Mouse (Mus musculus) layer of hippocampus, postnatal 36 days (tissue): ENCODE data around the gene Pygm. TPM values are rescaled to one million over a fixed set of nuclear protein-coding genes. Genes with fewer than 3 reads are reported as not detected.
A peak's percentile ranks its signal among the peaks of the same experiment; 100 is the strongest.

Source experiments
- DNase-seq, 2 experiments: peaks; one replicate each; pipeline ENCODE4 v3.0.0; 2022
- total RNA-seq, 2 experiments: library from RNA; stranded (reverse); gene quantifications; 2 replicates each; pipeline ENCODE4 v1.2.3; 2021

Gene Pygm
- total RNA-seq, 2 experiments from 2014 or later = 18.3 to 22.1 TPM

GRCm38 (mm10) chr19:6412798-6413197, 28.6 kb downstream of the Pygm start:
- DNase-seq = no peak

- no peak for DNase-seq
These were observed 31.3 kb downstream of the Pygm start for GRCm38 (mm10) chr19:6415454-6415853.

- DNase-seq = peak in 1 of 2 experiments; percentile 54
These were observed 32.0 kb downstream of the Pygm start for GRCm38 (mm10) chr19:6416124-6416770.

DNA sequence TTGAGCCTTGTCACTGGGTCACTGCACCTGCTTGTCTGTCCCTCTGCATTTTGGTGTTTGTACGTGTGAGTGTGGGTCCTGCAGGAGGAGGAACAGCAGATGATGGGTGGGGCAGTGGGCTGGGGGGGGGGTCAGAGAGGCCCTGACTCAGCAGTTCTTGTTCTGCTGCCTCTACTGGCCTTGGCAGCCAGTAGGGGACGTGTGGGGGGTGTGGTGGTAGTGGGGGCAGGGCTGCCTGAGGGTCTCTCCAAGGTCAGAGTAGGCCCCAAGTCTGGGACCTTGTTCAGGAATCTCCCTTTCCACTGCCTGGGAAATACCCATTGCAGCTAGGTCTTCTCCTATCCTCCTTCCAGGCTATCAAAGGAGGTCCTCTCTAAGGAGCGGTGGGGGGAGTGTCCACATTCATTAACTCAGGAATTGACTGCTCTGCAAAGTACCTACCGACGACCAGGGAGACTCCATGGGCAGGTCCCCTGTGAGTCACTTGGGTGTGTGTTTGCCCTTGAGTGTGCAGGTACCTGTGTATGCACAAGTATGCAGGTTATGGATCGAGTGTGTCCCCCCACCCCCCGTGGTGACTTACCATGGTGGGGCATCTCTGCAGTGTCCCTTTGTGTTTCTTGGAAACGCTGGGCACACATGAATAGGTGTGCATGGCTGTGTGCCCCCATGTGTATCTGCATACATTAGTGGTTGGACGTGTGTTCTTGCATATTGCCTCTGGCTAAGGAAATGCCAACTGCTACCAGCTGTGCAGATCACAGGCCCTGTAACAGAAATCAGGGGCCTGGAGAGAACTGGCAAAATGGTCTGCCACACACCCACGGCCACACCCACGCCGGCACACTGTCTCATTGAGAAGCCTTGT, 32.9 kb downstream of the Pygm start:
- no peak for DNase-seq

DNA sequence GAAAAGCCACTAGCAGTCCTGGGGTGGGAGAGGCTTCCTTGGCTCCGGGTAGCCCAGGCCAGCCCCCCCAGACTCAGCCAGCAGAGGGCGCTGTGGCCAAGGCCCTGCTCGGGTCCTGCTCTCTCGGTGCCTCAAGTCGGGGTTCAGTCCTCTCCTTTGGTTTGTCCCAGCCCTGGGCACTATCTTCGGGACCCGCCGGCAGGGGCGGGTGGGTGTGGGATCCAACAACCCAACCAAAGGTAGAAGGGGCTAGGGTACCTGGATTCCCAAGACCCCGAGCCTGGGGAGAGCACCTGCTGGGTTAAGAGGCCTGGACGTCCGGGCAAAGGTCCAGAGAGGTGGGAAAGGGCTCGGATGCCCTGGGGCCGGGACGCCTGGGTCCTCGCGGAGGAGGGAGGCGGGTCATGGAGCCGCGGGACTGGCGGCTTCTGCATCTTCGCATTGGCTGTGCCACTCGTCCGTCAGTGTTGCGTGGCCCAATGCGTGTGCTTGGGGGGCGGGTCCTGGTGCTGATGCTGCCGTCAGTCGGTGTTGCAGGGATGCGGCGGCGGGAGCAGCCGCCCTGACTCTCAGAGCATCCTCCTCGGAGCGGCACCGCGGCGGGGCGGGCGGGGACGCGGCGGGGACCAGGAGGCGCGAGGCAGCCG, 34.2 kb downstream of the Pygm start, which contains the start of gene Nrxn2:
Nrxn2 (plus strand) TSS at position 499 of the 647 bp plus-strand sequence.
- DNase-seq = peak; percentile 92 to 93

DNA sequence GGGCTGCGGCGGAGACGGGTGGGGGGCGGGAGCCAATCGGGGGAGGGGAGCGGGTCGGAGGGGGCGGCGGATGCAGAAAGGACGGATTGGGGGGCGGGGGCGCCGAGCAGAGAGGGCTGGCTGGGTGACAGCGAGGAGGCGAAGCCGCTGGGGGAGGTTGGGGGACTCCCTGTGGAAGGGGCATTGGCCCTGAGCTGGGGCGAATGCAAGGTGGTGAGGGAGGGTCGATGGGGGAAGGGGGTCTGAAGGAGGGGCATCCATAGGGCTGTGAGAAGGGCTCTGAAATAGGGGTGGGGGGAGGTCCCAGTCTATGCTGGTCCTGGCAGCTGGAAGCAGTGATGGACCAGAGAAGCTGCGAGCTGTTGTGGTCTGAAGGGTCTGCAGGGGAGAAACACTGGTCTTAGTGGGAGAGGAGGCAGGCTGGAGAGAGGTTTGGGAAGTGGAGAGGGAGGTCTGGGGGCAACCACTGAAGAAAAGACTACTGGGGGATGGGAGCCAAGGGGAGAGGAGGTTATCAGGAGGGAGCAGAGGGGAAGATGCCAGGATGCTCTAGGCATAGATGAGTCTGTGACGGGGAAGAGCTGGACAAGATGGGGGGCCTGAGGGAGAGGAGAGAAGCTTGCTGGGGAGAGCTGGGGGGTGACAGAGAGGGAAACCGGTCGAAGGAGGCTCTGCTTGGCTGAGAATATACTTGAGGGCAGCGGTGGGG, 34.9 kb downstream of the Pygm start:
- no peak for DNase-seq

- DNase-seq = no peak
These were observed 35.7 kb downstream of the Pygm start for GRCm38 (mm10) chr19:6419805-6420310.

GRCm38 (mm10) chr19:6420481-6421210, 36.4 kb downstream of the Pygm start:
- DNase-seq = no peak

GRCm38 (mm10) chr19:6421211-6421590, 37.0 kb downstream of the Pygm start:
- no peak for DNase-seq

DNA sequence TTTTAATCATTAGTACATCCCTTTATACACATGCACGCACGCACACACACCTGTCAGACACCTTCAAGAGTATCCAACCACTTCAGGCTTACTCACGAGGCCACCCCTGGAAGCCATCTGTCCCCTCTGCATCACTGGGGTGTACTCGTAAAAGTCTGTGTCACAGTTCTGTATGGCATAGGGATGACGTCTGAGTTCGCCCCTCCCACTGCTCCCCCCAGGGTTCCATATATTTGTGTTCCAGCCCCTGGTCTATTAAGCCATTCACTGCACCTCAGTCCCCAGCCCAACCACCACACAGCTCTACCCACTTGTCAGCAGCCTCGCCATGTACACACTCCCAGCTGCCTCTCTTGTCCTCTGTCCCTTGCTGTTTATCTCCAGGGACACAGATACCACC, 37.8 kb downstream of the Pygm start:
- no peak for DNase-seq

GRCm38 (mm10) chr19:6423241-6423640, 39.0 kb downstream of the Pygm start:
- peak; percentile 63 to 65 for DNase-seq

DNA sequence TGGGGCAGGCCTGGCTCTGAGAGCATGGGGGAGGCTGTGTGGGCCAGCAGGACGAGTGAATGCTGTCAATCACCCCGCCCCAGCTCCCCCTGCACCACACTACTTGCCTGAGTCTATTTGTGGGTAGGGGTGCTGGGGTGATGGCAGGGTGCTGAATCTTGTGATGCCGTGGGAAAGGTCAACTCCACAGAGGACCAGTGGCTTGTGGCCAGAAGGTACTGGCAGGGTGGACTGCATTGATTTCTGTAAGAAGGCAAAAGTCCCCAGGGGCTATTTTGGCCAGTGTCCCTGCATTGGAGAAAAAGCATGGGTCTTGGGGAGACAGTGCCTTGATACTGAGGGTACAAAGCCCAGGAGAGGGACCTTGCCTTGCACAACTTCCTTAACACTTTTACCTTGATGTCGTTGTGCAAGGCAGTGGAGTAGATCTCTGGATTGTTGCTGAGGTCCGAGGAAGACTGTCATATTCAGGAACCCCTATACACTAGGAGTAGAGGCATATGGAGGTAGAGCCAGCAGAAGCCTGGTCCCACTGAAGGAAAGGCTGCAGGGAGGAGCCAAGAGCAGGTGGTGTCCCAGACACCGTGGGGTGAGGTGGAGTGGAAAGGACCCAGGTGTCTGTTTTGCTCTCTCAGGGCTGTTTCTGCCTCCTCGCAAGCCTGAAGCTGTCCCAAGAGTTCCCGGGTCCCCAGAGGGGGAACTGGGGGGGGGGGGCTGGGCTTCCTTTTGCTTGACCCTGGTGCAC, 40.1 kb downstream of the Pygm start:
- no peak for DNase-seq

- DNase-seq = no peak
These were observed 41.4 kb downstream of the Pygm start for GRCm38 (mm10) chr19:6425595-6425994.

GRCm38 (mm10) chr19:6426703-6427500, 42.7 kb downstream of the Pygm start:
- DNase-seq = no peak

- DNase-seq = no peak
These were observed 43.6 kb downstream of the Pygm start for GRCm38 (mm10) chr19:6427653-6428434.

DNA sequence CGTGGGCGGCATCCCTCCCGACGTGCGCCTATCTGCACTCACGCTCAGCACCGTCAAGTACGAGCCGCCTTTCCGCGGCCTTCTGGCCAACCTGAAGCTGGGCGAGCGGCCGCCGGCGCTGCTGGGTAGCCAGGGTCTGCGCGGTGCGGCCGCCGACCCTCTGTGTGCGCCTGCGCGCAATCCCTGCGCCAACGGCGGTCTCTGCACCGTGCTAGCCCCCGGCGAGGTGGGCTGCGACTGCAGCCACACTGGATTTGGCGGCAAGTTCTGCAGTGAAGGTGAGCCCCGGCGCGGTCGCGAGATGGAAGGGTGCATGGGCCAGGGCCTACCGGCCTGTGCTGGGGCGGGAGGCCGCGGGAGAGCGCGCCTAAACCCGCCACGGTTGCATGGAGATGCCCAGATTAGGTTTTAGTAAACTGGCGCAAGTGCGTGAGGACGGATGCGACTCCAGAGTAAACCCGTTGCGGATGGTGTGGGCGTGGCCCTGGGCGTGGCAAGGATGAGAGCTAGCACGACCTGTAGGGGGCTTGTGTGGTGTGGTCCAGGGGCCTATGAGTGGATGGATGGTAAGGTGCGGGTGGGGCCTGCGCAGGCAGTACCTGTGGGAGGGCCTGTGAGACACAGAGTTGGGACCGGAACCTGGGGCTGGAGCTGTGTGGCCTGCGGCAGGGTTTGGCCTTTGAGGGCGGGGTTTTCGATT, 44.5 kb downstream of the Pygm start:
- DNase-seq = no peak

DNA sequence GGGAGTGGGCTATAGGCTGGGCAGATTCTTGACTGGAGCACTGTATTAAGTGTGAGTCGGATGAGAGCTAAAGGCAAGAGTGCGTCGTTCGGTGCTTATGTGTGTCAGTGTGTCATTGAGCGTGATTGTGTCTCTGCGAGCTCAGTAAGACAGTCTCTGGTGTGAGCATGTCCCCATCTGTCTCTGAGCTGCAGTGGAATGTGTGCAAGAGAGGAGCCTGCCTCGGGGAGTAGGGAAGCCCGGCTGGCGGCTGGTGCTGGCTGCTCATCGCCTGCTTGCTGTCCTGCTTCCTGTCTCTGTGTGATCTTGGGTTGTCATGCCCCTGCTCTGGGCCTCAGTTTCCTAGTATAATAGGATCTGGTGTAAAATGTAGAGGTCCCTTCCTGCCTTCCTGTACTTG, 58.8 kb downstream of the Pygm start:
- no peak for DNase-seq

- no peak for DNase-seq
These were observed 61.7 kb downstream of the Pygm start for GRCm38 (mm10) chr19:6445761-6446423.
